Mouse (Mus musculus) hindbrain, embryonic 16.5 days (tissue): ENCODE results near the gene Nsdhl. TPM values are rescaled to one million over a fixed set of nuclear protein-coding genes. Genes with fewer than 3 reads are reported as not detected.

Experiments
- ATAC-seq: fragments of 200-750 bp; cut with Nextera tagmentation; 2 replicates; pipeline ENCODE4 v1.8.0; 2017; ENCODE audit warnings: moderate TSS enrichment, moderate library complexity
- H3K27ac ChIP-seq: fragments of 300-500 bp; sonication (generic); 2 replicates; pipeline ENCODE4 v1.5.1; 2014; ENCODE audit warnings: low read depth, mild to moderate bottlenecking, control low read depth, low read length, moderate library complexity
- H3K27me3 ChIP-seq: fragments of 300-500 bp; sonication (generic); replicated peaks from 2 replicates; pipeline ENCODE4 v1.6.1; 2014; ENCODE audit warnings: low read length; ENCODE audit not compliant: control insufficient read depth, insufficient read depth
- H3K36me3 ChIP-seq: fragments of 300-500 bp; sonication (generic); 2 replicates; pipeline ENCODE4 v1.6.1; 2014; ENCODE audit warnings: mild to moderate bottlenecking, low read length, moderate library complexity, mixed read lengths; ENCODE audit not compliant: control insufficient read depth, insufficient read depth
- H3K4me1 ChIP-seq: fragments of 300-500 bp; sonication (generic); 2 replicates; pipeline ENCODE4 v1.6.1; 2014; ENCODE audit warnings: low read depth, low read length; ENCODE audit not compliant: control insufficient read depth, insufficient read depth
- H3K4me2 ChIP-seq: fragments of 300-500 bp; sonication (generic); 2 replicates; pipeline ENCODE4 v1.6.1; 2014; ENCODE audit warnings: mild to moderate bottlenecking, low read length, control low read depth, moderate library complexity
- H3K4me3 ChIP-seq: fragments of 300-500 bp; sonication (generic); 2 replicates; pipeline ENCODE4 v1.5.1; 2014; ENCODE audit warnings: mild to moderate bottlenecking, low read length, control low read depth, moderate library complexity
- H3K9ac ChIP-seq: fragments of 300-500 bp; sonication (generic); 2 replicates; pipeline ENCODE4 v1.6.1; 2014; ENCODE audit warnings: low read depth, mild to moderate bottlenecking, control low read depth, low read length, moderate library complexity
- H3K9me3 ChIP-seq: fragments of 300-500 bp; sonication (generic); 2 replicates; pipeline ENCODE4 v1.6.1; 2014; ENCODE audit warnings: mild to moderate bottlenecking, low read length, moderate library complexity; ENCODE audit not compliant: control insufficient read depth
- WGBS: fragments of 180-500 bp; shearing (Covaris S2); extraction: QIAGEN DNeasy Blood & Tissue Kit; methylation state at CpG from one replicate; pipeline ENCODE4 v1.1.7; 2014; 5-methylcytosine and 5-hydroxymethylcytosine counted together
- polyA plus RNA-seq: library from polyadenylated mRNA; unstranded; fragments of >200 nt; fragmentation: Nextera tagmentation; extraction: Ambion mirVana; gene quantifications from 2 replicates; pipeline ENCODE4 v1.2.1, GENCODE M21; 2015

The Nsdhl gene
- polyA plus RNA-seq, 1 experiment from 2014 or later = 54.5 TPM

DNA sequence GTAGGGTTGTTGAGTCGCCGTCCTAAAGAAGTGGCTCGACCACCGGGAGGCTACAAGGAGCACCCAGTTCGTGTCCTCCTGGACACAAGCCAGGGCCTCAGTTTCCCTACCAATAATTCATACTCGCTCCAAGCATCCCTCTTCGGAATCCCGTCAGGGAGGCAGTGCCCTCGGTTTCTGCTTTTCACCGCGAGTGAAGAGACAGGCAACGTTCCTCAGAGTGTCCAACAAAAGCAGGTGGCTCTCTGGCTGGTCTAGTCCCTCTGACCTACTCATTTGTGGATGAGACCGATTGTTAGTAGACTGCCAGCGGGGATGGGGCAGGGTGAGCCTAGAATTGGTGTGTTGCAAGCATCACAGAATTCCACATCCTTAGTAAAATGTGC is 69.2 kb downstream of the Nsdhl start:
- Histone ChIP-seq H3K36me3 (no peaks in the 10 kb centered on the region), H3K9me3 (no peaks in the 10 kb centered on the region), H3K27me3 (no peaks in the 10 kb centered on the region; the same call in 1 of the 2 replicates), H3K4me2 (peak overlapping the region; percentile 70), H3K4me1 (peaks cover 2% of the 10 kb centered on the region; the same call in 1 of the 2 replicates), H3K9ac (peak overlapping the region; percentile 48), H3K4me3 (peak overlapping the region; percentile 44), H3K27ac (no peak overlapping the region)
- no peak for ATAC-seq
- 33% methylated on average over 13 of the region's 14 CpGs for WGBS

DNA sequence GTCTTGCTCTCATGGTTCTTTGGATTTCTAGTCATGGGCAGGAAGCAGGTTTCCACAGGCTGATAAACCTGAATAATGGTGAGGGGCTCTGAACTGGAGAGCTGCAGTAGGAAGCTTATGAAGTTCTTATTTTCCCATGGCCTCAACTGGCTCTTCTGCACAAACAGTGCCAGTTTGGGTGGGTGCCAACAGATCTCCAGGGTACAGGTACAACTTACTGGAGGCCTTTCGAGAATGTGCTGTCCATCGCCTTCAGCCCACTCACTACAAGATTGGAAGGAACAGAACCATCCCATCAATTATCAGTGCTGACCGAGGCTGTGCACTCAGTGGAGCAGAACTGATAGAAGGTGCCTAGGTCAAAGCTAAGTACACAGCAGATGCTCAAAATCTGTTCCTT is 70.1 kb downstream of the Nsdhl start:
- Histone ChIP-seq H3K9me3 (no peaks in the 10 kb centered on the region), H3K4me2 (no peak overlapping the region), H3K27me3 (no peaks in the 10 kb centered on the region; the same call in 1 of the 2 replicates), H3K4me1 (peaks cover 2% of the 10 kb centered on the region; the same call in 1 of the 2 replicates), H3K4me3 (no peak overlapping the region), H3K36me3 (no peaks in the 10 kb centered on the region), H3K27ac (no peak overlapping the region), H3K9ac (no peak overlapping the region)
- ATAC-seq = no peak
- WGBS = 82% methylated on average over 3 of the region's 3 CpGs

GRCm38 (mm10) chrX:72990581-72990980 is 72.2 kb downstream of the Nsdhl start:
- no peak for ATAC-seq
- no peak overlapping the region for H3K27ac ChIP-seq
- H3K4me2 ChIP-seq = no peak overlapping the region
- no peaks in the 10 kb centered on the region for H3K9me3 ChIP-seq
- WGBS = 81% methylated on average over 3 of the region's 3 CpGs
- H3K27me3 ChIP-seq = no peaks in the 10 kb centered on the region; the same call in 1 of the 2 replicates
- H3K4me3 ChIP-seq = no peak overlapping the region
- H3K4me1 ChIP-seq = peaks cover 2% of the 10 kb centered on the region; the same call in 1 of the 2 replicates
- H3K36me3 ChIP-seq = no peaks in the 10 kb centered on the region
- H3K9ac ChIP-seq = no peak overlapping the region

- H3K9me3 ChIP-seq = no peaks in the 10 kb centered on the region
- H3K9ac ChIP-seq = no peak overlapping the region
- no peak overlapping the region for H3K4me3 ChIP-seq
- no peak overlapping the region for H3K27ac ChIP-seq
- no peak for ATAC-seq
- no peak overlapping the region for H3K4me2 ChIP-seq
- WGBS = 56% methylated on average over 5 of the region's 5 CpGs
- H3K27me3 ChIP-seq = no peaks in the 10 kb centered on the region; the same call in 1 of the 2 replicates
- H3K36me3 ChIP-seq = no peaks in the 10 kb centered on the region
- 0 out of 2 replicates have a peak, but pooled peaks cover 1% of the 10 kb centered on the region for H3K4me1 ChIP-seq
These were observed 74.0 kb downstream of the Nsdhl start for GRCm38 (mm10) chrX:72992291-72992919.

DNA sequence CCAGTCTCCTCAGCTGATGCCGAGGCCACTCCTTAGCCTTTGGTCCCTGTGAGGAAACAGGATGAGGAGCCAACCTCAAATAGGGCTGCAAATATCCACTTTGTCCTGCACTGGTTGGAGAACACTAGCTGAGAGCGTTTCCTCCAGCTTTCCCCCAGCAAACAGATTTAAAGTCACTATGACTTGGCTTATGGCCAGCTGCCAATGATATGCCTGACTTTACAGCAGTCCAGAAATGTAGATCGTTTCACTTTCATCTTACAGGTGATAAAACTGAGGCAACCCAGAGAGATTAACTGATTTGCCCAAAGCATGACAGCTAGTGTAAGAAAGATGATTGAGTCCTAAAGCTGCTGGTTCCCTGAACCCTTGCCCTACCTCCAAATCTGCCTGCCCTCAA is 77.2 kb downstream of the Nsdhl start:
- H3K27ac ChIP-seq = no peak overlapping the region
- H3K9me3 ChIP-seq = no peaks in the 10 kb centered on the region
- H3K4me2 ChIP-seq = no peak overlapping the region
- H3K9ac ChIP-seq = no peak overlapping the region
- ATAC-seq = no peak
- 74% methylated on average over 3 of the region's 3 CpGs for WGBS
- H3K4me1 ChIP-seq = no peaks in the 10 kb centered on the region
- H3K4me3 ChIP-seq = no peak overlapping the region
- H3K27me3 ChIP-seq = no peaks in the 10 kb centered on the region
- H3K36me3 ChIP-seq = no peaks in the 10 kb centered on the region

- Histone ChIP-seq H3K36me3 (no peaks in the 10 kb centered on the region), H3K27me3 (no peaks in the 10 kb centered on the region), H3K4me1 (no peaks in the 10 kb centered on the region), H3K9ac (no peak overlapping the region), H3K4me3 (no peak overlapping the region), H3K4me2 (no peak overlapping the region), H3K9me3 (no peaks in the 10 kb centered on the region), H3K27ac (no peak overlapping the region)
- 82% methylated on average over 5 of the region's 5 CpGs for WGBS
- no peak for ATAC-seq
These were observed 84.8 kb downstream of the Nsdhl start for GRCm38 (mm10) chrX:73003110-73003509.

DNA sequence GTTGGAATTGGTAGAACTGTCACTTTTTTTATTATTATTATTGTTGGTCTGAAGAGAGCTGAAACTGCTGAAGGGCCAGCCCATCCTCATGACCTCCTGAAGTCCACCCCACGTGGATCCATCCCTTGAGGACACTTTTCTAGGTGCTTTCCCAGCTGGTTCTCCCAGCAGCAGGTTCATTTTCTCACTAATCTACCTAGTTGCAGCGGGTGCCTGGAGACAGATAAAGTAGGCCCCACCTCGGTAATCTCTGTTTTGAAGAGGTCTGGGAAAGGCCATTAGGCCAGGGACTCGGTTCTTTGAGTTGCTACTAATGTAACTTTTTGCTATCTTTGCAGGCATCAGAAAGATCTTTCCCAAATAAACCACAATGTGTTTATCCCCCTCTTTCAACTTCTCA is 87.3 kb downstream of the Nsdhl start:
- WGBS = 76% methylated on average over 4 of the region's 4 CpGs
- no peak overlapping the region for H3K9ac ChIP-seq
- no peak for ATAC-seq
- no peaks in the 10 kb centered on the region for H3K27me3 ChIP-seq
- H3K4me3 ChIP-seq = no peak overlapping the region
- H3K27ac ChIP-seq = no peak overlapping the region
- no peaks in the 10 kb centered on the region for H3K4me1 ChIP-seq
- no peak overlapping the region for H3K4me2 ChIP-seq
- H3K9me3 ChIP-seq = no peaks in the 10 kb centered on the region
- no peaks in the 10 kb centered on the region for H3K36me3 ChIP-seq

DNA sequence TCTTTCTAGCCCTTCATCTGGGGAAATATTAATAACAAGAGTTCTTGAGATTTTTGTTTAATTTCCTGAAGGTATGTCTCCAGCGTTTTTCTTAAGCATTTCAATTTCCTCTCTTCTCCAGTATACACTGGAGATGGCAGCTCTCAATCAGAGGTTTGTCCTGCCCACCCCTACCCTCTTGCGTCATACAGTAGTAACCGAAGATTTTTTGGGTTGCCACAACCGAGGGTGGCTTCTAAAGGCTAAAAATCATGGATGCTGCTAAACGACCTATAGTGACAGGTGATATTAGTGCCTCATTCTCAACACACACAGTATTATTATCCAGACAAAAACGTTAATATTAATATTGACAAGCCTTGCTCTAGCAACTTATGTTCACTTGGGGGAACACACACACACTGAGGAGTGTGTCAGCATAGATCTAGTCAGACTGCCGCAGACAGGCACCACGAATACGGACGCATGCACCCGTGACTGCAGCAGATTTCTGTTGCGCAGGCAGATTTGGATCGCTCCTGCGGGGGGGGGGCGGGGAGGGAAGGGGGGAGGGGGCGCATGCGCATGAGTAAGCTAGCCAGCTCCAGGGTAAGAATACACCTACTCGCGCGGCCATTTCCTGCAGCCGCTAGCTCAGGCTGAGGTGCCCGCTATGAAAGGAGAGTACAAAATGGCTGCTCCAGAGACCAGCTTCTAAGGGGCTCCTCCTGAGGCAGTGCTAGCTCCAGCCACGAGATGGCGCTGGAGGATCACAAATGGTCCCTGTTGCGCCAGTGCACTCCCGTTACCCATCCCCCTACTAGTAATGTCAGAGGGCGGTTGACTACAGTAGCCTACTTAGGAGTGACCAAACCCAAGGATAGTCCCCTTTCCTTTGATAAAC is 89.5 kb downstream of the Nsdhl start:
- WGBS = 17% methylated on average over 23 of the region's 27 CpGs
- peak; percentile 99 for ATAC-seq
- H3K9ac ChIP-seq = peak overlapping the region; percentile 5

More for the DNA sequence above, 89.5 kb downstream of the Nsdhl start:
- Histone ChIP-seq H3K27ac (peak overlapping the region; percentile 55), H3K4me3 (peak overlapping the region; percentile 28), H3K4me1 (no peaks in the 10 kb centered on the region), H3K9me3 (no peaks in the 10 kb centered on the region), H3K36me3 (no peaks in the 10 kb centered on the region), H3K4me2 (peak overlapping the region; percentile 44), H3K27me3 (no peaks in the 10 kb centered on the region)
